Mouse (Mus musculus) testis, adult 2 months (tissue): ENCODE measurements around the gene Polg.

ENCODE experiments used
- CTCF ChIP-seq: fragments of 200-500 bp; IDR thresholded peaks from 2 replicates; pipeline ENCODE4 v1.5.1; 2012; ENCODE audit warnings: low read depth, mild to moderate bottlenecking, inconsistent platforms, low read length, moderate library complexity; ENCODE audit not compliant: control insufficient read depth, insufficient read depth, insufficient replicate concordance
- POLR2A ChIP-seq: fragments of 200-500 bp; IDR thresholded peaks from 2 replicates; pipeline ENCODE4 v1.6.1; 2012; ENCODE audit warnings: low read depth, mild to moderate bottlenecking, inconsistent platforms, low read length, moderate library complexity; ENCODE audit not compliant: control insufficient read depth

- TF ChIP-seq CTCF (no peak), POLR2A (no peak)
These were observed 19.1 kb downstream of the Polg start for GRCm38 (mm10) chr7:79447048-79447447.
